Mouse (Mus musculus) neural tube, embryonic 14.5 days (tissue): ENCODE results near the gene Adamts4. TPM values are rescaled to one million over a fixed set of nuclear protein-coding genes. Genes with fewer than 3 reads are reported as not detected.
A peak's percentile ranks its signal among the peaks of the same experiment; 100 is the strongest.

Experiments used
- ATAC-seq: fragments of 200-750 bp; cut with Nextera tagmentation; 2 replicates; pipeline ENCODE4 v1.8.0; 2017; ENCODE audit warnings: low read depth, mild to moderate bottlenecking, moderate TSS enrichment, moderate library complexity
- H3K27ac ChIP-seq: fragments of 300-500 bp; sonication (generic); 2 replicates; pipeline ENCODE4 v1.5.1; 2014; ENCODE audit warnings: low read depth, mild to moderate bottlenecking, control low read depth, low read length, moderate library complexity, mixed read lengths
- H3K27me3 ChIP-seq: fragments of 300-500 bp; sonication (generic); 2 replicates; pipeline ENCODE4 v1.6.1; 2014; ENCODE audit warnings: low read length; ENCODE audit not compliant: control insufficient read depth, insufficient read depth
- H3K36me3 ChIP-seq: fragments of 300-500 bp; sonication (generic); 2 replicates; pipeline ENCODE4 v1.6.1; 2014; ENCODE audit warnings: low read length, mixed read lengths; ENCODE audit not compliant: control insufficient read depth, insufficient read depth
- H3K4me1 ChIP-seq: fragments of 300-500 bp; sonication (generic); 2 replicates; pipeline ENCODE4 v1.6.1; 2014; ENCODE audit warnings: low read length; ENCODE audit not compliant: control insufficient read depth, insufficient read depth
- H3K4me2 ChIP-seq: fragments of 300-500 bp; sonication (generic); 2 replicates; pipeline ENCODE4 v1.6.1; 2014; ENCODE audit warnings: mild to moderate bottlenecking, low read depth, low read length, control low read depth
- H3K4me3 ChIP-seq: fragments of 300-500 bp; sonication (generic); 2 replicates; pipeline ENCODE4 v1.5.1; 2014; ENCODE audit warnings: low read depth, low read length, control low read depth, mixed read lengths
- H3K9ac ChIP-seq: fragments of 300-500 bp; sonication (generic); replicated peaks from 2 replicates; pipeline ENCODE4 v1.6.1; 2014; ENCODE audit warnings: low read depth, mild to moderate bottlenecking, control low read depth, low read length, mixed read lengths
- H3K9me3 ChIP-seq: fragments of 300-500 bp; sonication (generic); 2 replicates; pipeline ENCODE4 v1.6.1; 2016; ENCODE audit warnings: low read length; ENCODE audit not compliant: control insufficient read depth
- WGBS: fragments of 180-500 bp; shearing (Covaris S2); extraction: QIAGEN DNeasy Blood & Tissue Kit; methylation state at CpG from one replicate; pipeline ENCODE4 v1.1.7; 2014; 5-methylcytosine and 5-hydroxymethylcytosine counted together
- polyA plus RNA-seq: library from polyadenylated mRNA; unstranded; fragments of >200 nt; fragmentation: Nextera tagmentation; extraction: Ambion mirVana; gene quantifications from 2 replicates; pipeline ENCODE4 v1.2.1, GENCODE M21; 2014

The Adamts4 gene
- polyA plus RNA-seq, 1 experiment from 2014 or later: 1.3 TPM

DNA sequence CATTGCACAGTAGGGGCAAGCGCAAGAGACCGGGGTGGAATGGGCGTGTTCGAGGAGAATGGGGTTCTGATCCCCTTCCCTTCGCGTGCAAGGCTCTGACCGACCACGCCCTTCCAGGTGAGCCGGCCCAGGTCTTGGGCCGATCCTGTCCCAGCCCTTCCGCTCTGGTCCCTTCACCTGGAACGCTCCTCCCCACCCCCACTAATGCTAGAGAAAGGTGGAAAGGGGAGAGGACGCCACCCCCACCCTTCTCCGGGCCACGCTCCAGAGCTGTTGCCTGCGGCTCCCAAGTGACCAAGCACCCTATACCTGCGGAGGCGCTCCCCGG lies 20.3 kb downstream of the Adamts4 start:
- Histone ChIP-seq H3K9me3 (no peaks in the 10 kb centered on the region), H3K4me2 (peak overlapping the region; percentile 94), H3K36me3 (peaks cover 14% of the 10 kb centered on the region; the same call in 1 of the 2 replicates), H3K4me3 (peak overlapping the region; percentile 66), H3K4me1 (peaks cover 13% of the 10 kb centered on the region), H3K27ac (0 out of 2 replicates have a peak overlapping the region, but pooled peaks have one; percentile 36), H3K9ac (peak overlapping the region; percentile 78), H3K27me3 (no peaks in the 10 kb centered on the region)
- ATAC-seq: peak; percentile 69
- WGBS: under 1% methylated on average over 19 of the region's 19 CpGs

DNA sequence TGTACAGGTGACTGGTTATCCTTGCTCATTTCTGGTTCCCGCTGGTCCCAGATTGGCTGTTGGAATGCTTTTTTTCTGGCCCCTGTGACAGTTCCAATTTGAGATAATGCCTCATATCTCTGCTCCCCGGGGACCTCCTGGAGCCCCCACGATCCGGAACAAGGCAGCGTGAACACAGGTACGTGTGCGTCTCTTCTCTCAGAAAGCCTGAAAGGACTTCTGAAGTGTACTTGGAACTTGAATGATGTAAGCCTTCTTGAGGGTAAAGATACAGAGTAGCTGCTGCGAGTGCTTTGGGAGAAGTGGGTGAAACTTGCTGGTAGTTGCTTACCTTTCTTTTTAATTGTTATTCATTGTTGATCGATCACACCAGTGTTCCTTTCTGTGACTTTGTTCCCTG lies 21.0 kb downstream of the Adamts4 start:
- H3K4me3 ChIP-seq: peak overlapping the region; percentile 66
- peak overlapping the region; percentile 94 for H3K4me2 ChIP-seq
- peaks cover 18% of the 10 kb centered on the region; the same call in 1 of the 2 replicates for H3K36me3 ChIP-seq
- WGBS: 56% methylated on average over 9 of the region's 9 CpGs
- no peak overlapping the region for H3K27ac ChIP-seq
- H3K4me1 ChIP-seq: peaks cover 13% of the 10 kb centered on the region
- no peaks in the 10 kb centered on the region for H3K9me3 ChIP-seq
- H3K27me3 ChIP-seq: no peaks in the 10 kb centered on the region
- ATAC-seq: no peak
- peak overlapping the region; percentile 78 for H3K9ac ChIP-seq

DNA sequence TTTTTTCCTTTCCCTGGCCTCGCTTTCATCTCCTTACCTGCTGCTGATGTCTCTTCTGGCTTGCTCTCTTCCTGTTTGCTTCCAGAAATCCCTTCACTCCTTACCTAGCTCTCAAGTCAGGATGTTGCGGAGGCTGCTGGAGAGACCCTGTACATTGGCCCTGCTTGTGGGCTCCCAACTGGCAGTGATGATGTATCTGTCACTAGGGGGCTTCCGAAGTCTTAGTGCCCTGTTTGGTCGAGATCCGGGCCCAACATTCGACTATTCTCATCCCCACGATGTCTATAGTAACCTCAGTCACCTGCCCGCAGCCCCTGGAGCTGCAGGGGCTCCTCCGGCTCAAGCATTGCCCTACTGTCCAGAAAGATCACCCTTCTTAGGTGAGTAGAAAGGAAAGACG lies 21.4 kb downstream of the Adamts4 start:
- Histone ChIP-seq H3K4me2 (peak overlapping the region; percentile 94; the same call in 1 of the 2 replicates), H3K9me3 (no peaks in the 10 kb centered on the region), H3K4me3 (no peak overlapping the region; the same call in 1 of the 2 replicates), H3K4me1 (peaks cover 13% of the 10 kb centered on the region), H3K9ac (no peak overlapping the region), H3K36me3 (peaks cover 22% of the 10 kb centered on the region), H3K27me3 (no peaks in the 10 kb centered on the region), H3K27ac (no peak overlapping the region)
- 76% methylated on average over 10 of the region's 10 CpGs for WGBS
- ATAC-seq: no peak

DNA sequence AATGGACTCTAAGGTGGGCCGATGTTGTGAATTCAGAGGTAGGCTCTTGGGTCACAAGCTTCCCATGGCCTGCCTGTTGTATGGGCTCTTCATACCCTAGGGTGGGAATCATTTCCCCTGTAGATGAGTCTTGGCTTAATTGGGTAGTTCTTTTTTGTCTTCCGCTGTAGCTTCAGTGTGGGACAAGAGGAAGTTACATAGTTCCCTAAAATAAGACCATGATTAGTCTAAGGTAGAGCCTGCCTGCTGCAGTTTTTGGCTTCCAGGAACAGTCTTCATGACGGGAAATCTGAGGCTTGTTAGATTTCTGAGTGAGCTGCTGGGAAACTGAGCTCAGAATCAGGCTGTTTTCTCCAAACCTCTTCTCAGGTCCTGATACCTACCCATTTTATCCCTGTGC lies 21.9 kb downstream of the Adamts4 start:
- no peak for ATAC-seq
- Histone ChIP-seq H3K9ac (no peak overlapping the region), H3K4me1 (peaks cover 13% of the 10 kb centered on the region), H3K4me3 (no peak overlapping the region), H3K27ac (no peak overlapping the region), H3K36me3 (peaks cover 27% of the 10 kb centered on the region), H3K27me3 (no peaks in the 10 kb centered on the region), H3K4me2 (no peak overlapping the region), H3K9me3 (no peaks in the 10 kb centered on the region)
- 91% methylated on average over 3 of the region's 3 CpGs for WGBS

DNA sequence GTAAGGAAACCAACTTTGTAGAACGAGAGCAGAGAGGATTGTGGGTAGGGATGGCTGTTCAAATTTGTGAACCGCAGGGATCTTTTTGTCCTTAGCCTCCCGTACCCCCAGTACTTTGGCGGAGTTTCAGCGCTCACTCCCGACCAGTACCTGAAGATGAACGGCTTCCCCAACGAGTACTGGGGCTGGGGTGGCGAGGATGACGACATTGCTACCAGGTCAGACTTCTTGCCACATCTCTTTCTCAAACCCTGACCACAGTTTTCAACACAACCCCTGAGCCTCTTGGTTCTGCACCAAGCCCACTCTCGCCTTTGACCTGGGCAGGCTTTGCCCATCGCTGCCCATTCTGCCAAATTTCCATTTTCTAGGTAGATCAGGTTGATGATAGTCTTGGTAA lies 23.9 kb downstream of the Adamts4 start:
- H3K4me1 ChIP-seq: peaks cover 13% of the 10 kb centered on the region
- H3K36me3 ChIP-seq: peaks cover 32% of the 10 kb centered on the region
- no peak overlapping the region for H3K4me3 ChIP-seq
- no peak overlapping the region for H3K27ac ChIP-seq
- no peak overlapping the region for H3K4me2 ChIP-seq
- WGBS: 95% methylated on average over 12 of the region's 12 CpGs
- H3K9ac ChIP-seq: no peak overlapping the region
- no peaks in the 10 kb centered on the region for H3K27me3 ChIP-seq
- no peak for ATAC-seq
- no peaks in the 10 kb centered on the region for H3K9me3 ChIP-seq

DNA sequence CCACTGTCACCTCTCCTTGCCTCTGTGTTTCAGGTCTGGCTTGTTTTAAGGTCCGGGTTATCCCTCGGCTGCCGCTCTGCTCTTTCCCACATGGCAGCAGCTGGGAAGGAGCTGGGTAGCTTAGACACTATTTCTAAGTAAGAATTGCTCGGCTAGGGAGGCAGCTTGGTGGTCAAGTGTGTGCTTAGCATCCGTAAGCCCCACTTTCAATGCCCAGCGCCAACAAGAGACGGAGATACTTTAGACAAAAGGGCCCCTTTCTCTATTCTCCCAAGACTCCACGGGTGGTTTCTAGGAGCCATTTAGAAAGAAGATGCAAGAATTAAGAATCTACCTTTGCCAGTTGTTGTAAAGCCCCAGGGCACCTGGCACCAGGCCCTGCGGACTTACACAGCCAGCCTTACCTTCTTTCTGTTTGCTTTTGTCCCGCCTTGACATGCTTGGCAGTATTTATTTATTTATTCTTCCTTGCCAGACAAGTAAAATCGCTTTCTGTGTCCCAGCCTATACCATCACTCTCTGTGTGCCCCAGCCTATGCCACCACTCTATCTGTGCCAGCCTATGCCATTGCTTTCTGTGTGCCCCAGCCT lies 25.0 kb downstream of the Adamts4 start:
- Histone ChIP-seq H3K27me3 (no peaks in the 10 kb centered on the region), H3K9ac (no peak overlapping the region), H3K4me2 (no peak overlapping the region), H3K4me1 (peaks cover 19% of the 10 kb centered on the region), H3K27ac (no peak overlapping the region), H3K36me3 (peaks cover 32% of the 10 kb centered on the region), H3K9me3 (no peaks in the 10 kb centered on the region), H3K4me3 (no peak overlapping the region)
- ATAC-seq: no peak
- 75% methylated on average over 11 of the region's 11 CpGs for WGBS

DNA sequence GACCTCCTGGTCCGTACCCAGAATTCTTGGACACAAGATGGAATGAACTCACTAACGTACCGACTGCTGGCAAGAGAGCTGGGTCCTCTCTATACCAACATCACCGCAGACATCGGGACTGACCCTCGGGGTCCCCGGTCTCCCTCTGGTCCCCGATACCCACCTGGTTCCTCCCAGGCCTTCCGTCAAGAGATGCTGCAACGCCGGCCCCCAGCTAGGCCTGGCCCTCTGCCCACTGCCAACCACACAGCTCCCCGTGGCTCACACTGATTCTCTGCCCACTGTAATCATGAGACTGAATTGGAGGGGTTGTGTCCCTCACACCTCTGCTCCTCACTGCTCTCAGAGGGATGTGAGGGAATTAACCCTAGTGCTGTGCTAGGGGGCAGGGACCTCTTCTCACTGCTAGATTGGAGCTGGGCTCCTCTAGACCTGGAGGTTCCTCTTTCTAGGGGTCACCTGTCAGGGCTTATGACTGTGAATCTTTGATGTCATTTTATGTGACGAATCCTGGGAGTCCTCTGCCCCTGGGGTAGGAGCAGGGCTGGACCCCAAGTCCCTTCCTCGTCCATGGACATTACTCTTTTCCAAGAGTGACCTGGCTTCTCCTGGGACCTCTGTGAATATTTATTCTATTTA lies 26.0 kb downstream of the Adamts4 start:
- peaks cover 32% of the 10 kb centered on the region for H3K36me3 ChIP-seq

DNA sequence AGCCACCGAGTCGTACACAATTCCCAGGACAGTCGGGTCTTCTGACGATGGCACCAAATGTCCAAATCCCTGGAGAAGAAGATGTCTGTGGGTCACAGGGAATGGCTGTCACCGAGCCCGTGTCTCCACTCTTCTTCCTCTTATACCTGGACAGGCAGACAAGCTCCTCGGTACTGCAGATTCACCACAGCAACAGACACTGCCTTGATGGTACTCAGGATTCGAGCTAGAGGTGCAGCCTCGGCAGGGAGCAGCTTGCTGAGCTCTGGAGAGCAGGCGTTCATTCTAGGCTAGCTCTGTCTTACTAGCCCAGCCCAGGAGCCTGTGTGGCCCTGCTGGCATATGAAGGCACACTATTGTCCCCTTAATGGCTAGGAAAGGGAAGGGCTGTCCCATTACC lies 27.5 kb downstream of the Adamts4 start:
- no peaks in the 10 kb centered on the region for H3K27me3 ChIP-seq
- no peak overlapping the region for H3K4me2 ChIP-seq
- no peak overlapping the region for H3K9ac ChIP-seq
- peaks cover 31% of the 10 kb centered on the region for H3K36me3 ChIP-seq
- H3K4me1 ChIP-seq: peaks cover 7% of the 10 kb centered on the region
- H3K27ac ChIP-seq: no peak overlapping the region
- no peak for ATAC-seq
- WGBS: 87% methylated on average over 10 of the region's 10 CpGs
- no peak overlapping the region for H3K4me3 ChIP-seq
- no peaks in the 10 kb centered on the region for H3K9me3 ChIP-seq

More for the DNA sequence above, 26.0 kb downstream of the Adamts4 start:
- Histone ChIP-seq H3K4me1 (peaks cover 13% of the 10 kb centered on the region), H3K4me2 (no peak overlapping the region), H3K9me3 (no peaks in the 10 kb centered on the region), H3K27me3 (no peaks in the 10 kb centered on the region), H3K27ac (no peak overlapping the region), H3K9ac (no peak overlapping the region), H3K4me3 (no peak overlapping the region)
- ATAC-seq: no peak
- WGBS: 91% methylated on average over 14 of the region's 14 CpGs

DNA sequence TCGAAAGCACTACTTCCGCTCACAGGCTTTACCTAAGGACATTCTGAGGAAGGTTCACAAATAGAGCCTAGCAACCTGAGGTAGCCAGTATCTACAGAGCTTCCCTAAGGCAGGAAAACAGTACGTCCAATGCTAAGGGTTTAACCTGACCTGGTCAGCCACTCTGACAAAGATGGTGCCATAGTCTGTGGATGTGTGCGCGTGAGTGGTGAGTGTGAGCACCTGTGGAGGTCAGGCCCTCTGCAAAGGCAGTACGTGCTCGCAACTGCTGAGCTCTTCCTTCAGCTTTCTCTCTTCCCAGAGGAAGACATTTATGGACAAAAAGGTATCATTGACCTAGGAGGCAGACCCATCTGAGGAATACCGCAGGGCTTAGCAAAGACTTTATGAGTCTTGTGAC lies 28.2 kb downstream of the Adamts4 start:
- Histone ChIP-seq H3K9ac (no peak overlapping the region), H3K4me2 (no peak overlapping the region), H3K27ac (no peak overlapping the region), H3K4me3 (no peak overlapping the region), H3K27me3 (no peaks in the 10 kb centered on the region), H3K4me1 (peaks cover 7% of the 10 kb centered on the region), H3K9me3 (no peaks in the 10 kb centered on the region), H3K36me3 (peaks cover 28% of the 10 kb centered on the region)
- ATAC-seq: no peak
- WGBS: 95% methylated on average over 8 of the region's 8 CpGs
